Mouse (Mus musculus) stomach, postnatal 0 days (tissue): ENCODE measurements around the gene Plppr3. TPM values are rescaled to one million over a fixed set of nuclear protein-coding genes. Genes with fewer than 3 reads are reported as not detected.

Experiments used
- ATAC-seq: fragments of 200-750 bp; cut with Nextera tagmentation; 2 replicates; pipeline ENCODE4 v1.8.0; 2017; ENCODE audit not compliant: low FRiP score, low TSS enrichment
- DNase-seq: peaks from one replicate; pipeline ENCODE4 v3.0.0-alpha.2; 2016; ENCODE audit warnings: low spot score
- H3K27ac ChIP-seq: fragments of 300-500 bp; sonication (generic); replicated peaks from 2 replicates; pipeline ENCODE4 v1.5.1; 2014; ENCODE audit warnings: mild to moderate bottlenecking, control low read depth
- H3K27me3 ChIP-seq: fragments of 300-500 bp; sonication (generic); 2 replicates; pipeline ENCODE4 v1.6.1; 2014; ENCODE audit warnings: low read length; ENCODE audit not compliant: control insufficient read depth, insufficient read depth
- H3K36me3 ChIP-seq: fragments of 300-500 bp; sonication (generic); 2 replicates; pipeline ENCODE4 v1.6.1; 2014; ENCODE audit warnings: low read length, mixed read lengths; ENCODE audit not compliant: control insufficient read depth, insufficient read depth
- H3K4me1 ChIP-seq: fragments of 300-500 bp; sonication (generic); replicated peaks from 2 replicates; pipeline ENCODE4 v1.6.1; 2014; ENCODE audit warnings: antibody characterized with exemption; ENCODE audit not compliant: control insufficient read depth, insufficient read depth
- H3K4me2 ChIP-seq: fragments of 300-500 bp; sonication (generic); replicated peaks from 2 replicates; pipeline ENCODE4 v1.6.1; 2014; ENCODE audit warnings: low read depth, mild to moderate bottlenecking, control low read depth, moderate library complexity
- H3K4me3 ChIP-seq: fragments of 300-500 bp; sonication (generic); 2 replicates; pipeline ENCODE4 v1.5.1; 2014; ENCODE audit warnings: low read depth, low read length, control low read depth
- H3K9ac ChIP-seq: fragments of 300-500 bp; sonication (generic); 2 replicates; pipeline ENCODE4 v1.6.1; 2014; ENCODE audit warnings: mild to moderate bottlenecking, low read length, control low read depth, mixed read lengths
- H3K9me3 ChIP-seq: fragments of 300-500 bp; sonication (generic); 2 replicates; pipeline ENCODE4 v1.6.1; 2016; ENCODE audit warnings: low read length; ENCODE audit not compliant: control insufficient read depth
- CTCF ChIP-seq: IDR thresholded peaks from 2 replicates; pipeline ENCODE4 v1.5.1; 2016; ENCODE audit warnings: antibody characterized with exemption, low read depth, mild to moderate bottlenecking, moderate library complexity
- EP300 ChIP-seq: optimal IDR thresholded peaks from 2 replicates; pipeline ENCODE3; 2016; ENCODE audit warnings: antibody characterized with exemption
- WGBS: fragments of 180-500 bp; shearing (Covaris S2); extraction: QIAGEN DNeasy Blood & Tissue Kit; methylation state at CpG from one replicate; pipeline ENCODE4 v1.1.7; 2014; 5-methylcytosine and 5-hydroxymethylcytosine counted together
- polyA plus RNA-seq: library from polyadenylated mRNA; unstranded; fragments of >200 nt; fragmentation: Nextera tagmentation; extraction: Ambion mirVana; gene quantifications from 2 replicates; pipeline ENCODE4 v1.2.1, GENCODE M21; 2015

Gene Plppr3
- polyA plus RNA-seq, 1 experiment from 2014 or later = 5.5 TPM

GRCm38 (mm10) chr10:79877174-79877573 is 2.7 kb upstream of the Plppr3 start:
- no peaks in the 10 kb centered on the region for H3K27me3 ChIP-seq
- no peaks in the 10 kb centered on the region; the same call in 1 of the 2 replicates for H3K4me1 ChIP-seq
- TF ChIP-seq EP300 (no peak), CTCF (no peak)
- ATAC-seq = no peak
- no peaks in the 10 kb centered on the region for H3K9me3 ChIP-seq
- DNase-seq = no peak
- no peak overlapping the region for H3K4me3 ChIP-seq
- H3K36me3 ChIP-seq = no peaks in the 10 kb centered on the region
- H3K9ac ChIP-seq = no peak overlapping the region
- H3K4me2 ChIP-seq = no peak overlapping the region
- WGBS = 72% methylated on average over 1 of the region's 1 CpGs
- H3K27ac ChIP-seq = no peak overlapping the region

GRCm38 (mm10) chr10:79873715-79874289 is 632 bp downstream of the Plppr3 start:
- peak overlapping the region; percentile 60 for H3K4me3 ChIP-seq
- TF ChIP-seq EP300 (no peak), CTCF (no peak)
- no peaks in the 10 kb centered on the region for H3K9me3 ChIP-seq
- ATAC-seq (no peak), DNase-seq (no peak)
- 2% methylated on average over 26 of the region's 26 CpGs for WGBS
- H3K27ac ChIP-seq = no peak overlapping the region
- peak overlapping the region; percentile 97 for H3K4me2 ChIP-seq
- H3K27me3 ChIP-seq = no peaks in the 10 kb centered on the region
- H3K4me1 ChIP-seq = no peaks in the 10 kb centered on the region
- H3K9ac ChIP-seq = peak overlapping the region; percentile 71
- no peaks in the 10 kb centered on the region for H3K36me3 ChIP-seq

GRCm38 (mm10) chr10:79873313-79873712 is 1.1 kb downstream of the Plppr3 start:
- H3K9ac ChIP-seq = no peak overlapping the region
- 25% methylated on average over 6 of the region's 6 CpGs for WGBS
- DNase-seq (no peak), ATAC-seq (no peak)
- TF ChIP-seq CTCF = no peak
- no peak for TF ChIP-seq EP300
- no peaks in the 10 kb centered on the region for H3K36me3 ChIP-seq
- no peak overlapping the region for H3K4me2 ChIP-seq
- no peaks in the 10 kb centered on the region for H3K9me3 ChIP-seq
- H3K27me3 ChIP-seq = no peaks in the 10 kb centered on the region
- no peak overlapping the region for H3K4me3 ChIP-seq
- H3K27ac ChIP-seq = no peak overlapping the region
- no peaks in the 10 kb centered on the region for H3K4me1 ChIP-seq

GRCm38 (mm10) chr10:79872862-79873261 is 1.6 kb downstream of the Plppr3 start:
- Histone ChIP-seq H3K36me3 (no peaks in the 10 kb centered on the region), H3K9ac (no peak overlapping the region)
- whole genome bisulfite sequencing = 47% methylated on average over 3 of the region's 3 CpGs

GRCm38 (mm10) chr10:79871845-79872244 is 2.6 kb downstream of the Plppr3 start:
- no peaks in the 10 kb centered on the region for H3K36me3 ChIP-seq
- H3K27ac ChIP-seq = no peak overlapping the region

More at GRCm38 (mm10) chr10:79872862-79873261, 1.6 kb downstream of the Plppr3 start:
- Histone ChIP-seq H3K9me3 (no peaks in the 10 kb centered on the region), H3K4me2 (no peak overlapping the region), H3K27me3 (no peaks in the 10 kb centered on the region), H3K27ac (no peak overlapping the region), H3K4me1 (no peaks in the 10 kb centered on the region), H3K4me3 (no peak overlapping the region)
- DNase-seq (no peak), ATAC-seq (no peak)
- TF ChIP-seq CTCF (no peak), EP300 (no peak)

GRCm38 (mm10) chr10:79866601-79867000 is 7.8 kb downstream of the Plppr3 start:
- no peaks in the 10 kb centered on the region for H3K4me1 ChIP-seq
- H3K36me3 ChIP-seq = peaks cover 16% of the 10 kb centered on the region
- no peak overlapping the region for H3K27ac ChIP-seq
- no peak overlapping the region for H3K4me2 ChIP-seq
- no peak for DNase-seq
- no peaks in the 10 kb centered on the region for H3K9me3 ChIP-seq
- no peak overlapping the region for H3K4me3 ChIP-seq
- H3K27me3 ChIP-seq = no peaks in the 10 kb centered on the region
- TF ChIP-seq CTCF (no peak), EP300 (no peak)
- no peak for ATAC-seq
- 77% methylated on average over 11 of the region's 11 CpGs for WGBS
- no peak overlapping the region for H3K9ac ChIP-seq

More at GRCm38 (mm10) chr10:79871845-79872244, 2.6 kb downstream of the Plppr3 start:
- Histone ChIP-seq H3K4me3 (no peak overlapping the region), H3K9me3 (no peaks in the 10 kb centered on the region), H3K27me3 (no peaks in the 10 kb centered on the region), H3K9ac (no peak overlapping the region), H3K4me1 (no peaks in the 10 kb centered on the region), H3K4me2 (no peak overlapping the region)
- WGBS = 76% methylated on average over 8 of the region's 8 CpGs
- DNase-seq = no peak
- TF ChIP-seq EP300 (no peak), CTCF (no peak)
- ATAC-seq = no peak
